Comparison of ENCODE assay signal across 19 mouse cellular contexts in the genomic region with DNA sequence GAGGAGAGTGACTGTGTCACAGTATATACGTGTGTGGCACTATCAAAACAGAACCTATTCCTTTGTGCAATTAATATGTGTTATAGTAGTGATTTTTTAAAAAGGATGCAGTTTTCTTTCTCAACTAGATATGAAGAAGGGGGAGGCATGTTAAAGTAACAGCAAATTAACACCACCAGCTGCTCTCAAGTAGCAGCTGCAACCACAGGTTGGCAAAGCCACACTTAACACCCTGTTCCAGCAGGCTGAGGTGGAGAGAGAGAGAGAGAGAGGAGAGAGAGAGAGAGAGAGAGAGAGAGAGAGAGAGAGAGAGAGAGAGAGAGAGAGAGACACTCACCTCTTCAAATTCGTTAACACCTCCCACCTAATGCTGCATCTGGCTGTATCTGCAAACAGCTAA.
"Had no signal": no experiment of that assay in that cellular context is flagged by ENCODE, and none has a peak within 500 bp of the region (broad histone marks: within the 10 kb centered on the region; RNA-seq: fewer than 3 reads in every experiment).

No protein-coding gene starts in this region.

- H3K27me3 ChIP-seq: limb, embryonic 12.5 days; liver, embryonic 13.5 days; lung, embryonic 15.5 days; megakaryocyte, embryonic 14.5 days; neural tube, embryonic 15.5 days had no signal

- H3K27ac ChIP-seq: kidney, postnatal 0 days; limb, embryonic 12.5 days; liver, embryonic 13.5 days; lung, embryonic 15.5 days; macrophage; neural tube, embryonic 15.5 days; stomach, postnatal 0 days had no signal

- H3K4me2 ChIP-seq: limb, embryonic 12.5 days; liver, embryonic 13.5 days; lung, embryonic 15.5 days; midbrain, embryonic 11.5 days; neural tube, embryonic 15.5 days had no signal

- H3K9me3 ChIP-seq: limb, embryonic 12.5 days; liver, embryonic 13.5 days; lung, embryonic 15.5 days; megakaryocyte, embryonic 14.5 days; neural tube, embryonic 15.5 days had no signal

- ATAC-seq: liver, postnatal 0 days; midbrain, embryonic 16.5 days had no signal

- H3K4me1 ChIP-seq: limb, embryonic 12.5 days; liver, embryonic 13.5 days; lung, embryonic 15.5 days; neural tube, embryonic 15.5 days had no signal

- DNase-seq: kidney, adult 11 months; kidney, adult 9 months; kidney, postnatal 36 days; layer of hippocampus, adult 9-11 months; layer of hippocampus, postnatal 36 days; liver; liver, embryonic 13.5 days; liver, postnatal 0 days; lung, postnatal 14 days; right cerebral cortex, adult 18-20 months had no signal

- H3K36me3 ChIP-seq: limb, embryonic 12.5 days; liver, embryonic 13.5 days; lung, embryonic 15.5 days; neural tube, embryonic 15.5 days had no signal

- H3K4me3 ChIP-seq: limb, embryonic 12.5 days; liver, embryonic 13.5 days; lung, embryonic 15.5 days; megakaryocyte, embryonic 14.5 days; neural tube, embryonic 15.5 days had no signal

- H3K9ac ChIP-seq: limb, embryonic 12.5 days; liver, embryonic 13.5 days; liver, postnatal 0 days; lung, embryonic 15.5 days; neural tube, embryonic 15.5 days had no signal
